Mouse (Mus musculus) limb, embryonic 12.5 days (tissue): ENCODE measurements around the gene Kirrel3. TPM values are rescaled to one million over a fixed set of nuclear protein-coding genes. Genes with fewer than 3 reads are reported as not detected.

Experiments
- ATAC-seq: fragments of 200-750 bp; cut with Nextera tagmentation; 2 replicates; pipeline ENCODE4 v1.8.0; 2017; ENCODE audit warnings: low read depth, moderate TSS enrichment; ENCODE audit not compliant: insufficient number of reproducible peaks, insufficient read depth, low FRiP score, low TSS enrichment
- H3K27ac ChIP-seq: fragments of 300-500 bp; sonication (generic); 2 replicates; pipeline ENCODE4 v1.5.1; 2016; ENCODE audit warnings: mild to moderate bottlenecking, moderate library complexity
- H3K27me3 ChIP-seq: fragments of 300-500 bp; sonication (generic); 2 replicates; pipeline ENCODE4 v1.6.1; 2016; ENCODE audit warnings: mild to moderate bottlenecking, moderate library complexity
- H3K36me3 ChIP-seq: fragments of 300-500 bp; sonication (generic); 2 replicates; pipeline ENCODE4 v1.6.1; 2016; ENCODE audit warnings: mild to moderate bottlenecking, moderate library complexity
- H3K4me1 ChIP-seq: fragments of 300-500 bp; sonication (generic); replicated peaks from 2 replicates; pipeline ENCODE4 v1.6.1; 2016
- H3K4me2 ChIP-seq: fragments of 300-500 bp; sonication (generic); 2 replicates; pipeline ENCODE4 v1.6.1; 2016; ENCODE audit warnings: mild to moderate bottlenecking, moderate library complexity
- H3K4me3 ChIP-seq: fragments of 300-500 bp; sonication (generic); replicated peaks from 2 replicates; pipeline ENCODE4 v1.5.1; 2016; ENCODE audit warnings: mild to moderate bottlenecking
- H3K9ac ChIP-seq: fragments of 300-500 bp; sonication (generic); replicated peaks from 2 replicates; pipeline ENCODE4 v1.6.1; 2016; ENCODE audit warnings: mild to moderate bottlenecking, moderate library complexity
- H3K9me3 ChIP-seq: fragments of 300-500 bp; sonication (generic); 2 replicates; pipeline ENCODE4 v1.6.1; 2016; ENCODE audit warnings: mild to moderate bottlenecking, moderate library complexity
- WGBS: fragments of 180-500 bp; shearing (Covaris S2); methylation state at CpG from one replicate; pipeline ENCODE4 v1.1.7; 2016; 5-methylcytosine and 5-hydroxymethylcytosine counted together
- polyA plus RNA-seq: library from polyadenylated mRNA; unstranded; fragments of >200 nt; fragmentation: Nextera tagmentation; extraction: Ambion mirVana; gene quantifications from 2 replicates; pipeline ENCODE4 v1.2.1, GENCODE M21; 2016

Gene Kirrel3
- polyA plus RNA-seq, 1 experiment from 2014 or later, result 7.8 TPM

DNA sequence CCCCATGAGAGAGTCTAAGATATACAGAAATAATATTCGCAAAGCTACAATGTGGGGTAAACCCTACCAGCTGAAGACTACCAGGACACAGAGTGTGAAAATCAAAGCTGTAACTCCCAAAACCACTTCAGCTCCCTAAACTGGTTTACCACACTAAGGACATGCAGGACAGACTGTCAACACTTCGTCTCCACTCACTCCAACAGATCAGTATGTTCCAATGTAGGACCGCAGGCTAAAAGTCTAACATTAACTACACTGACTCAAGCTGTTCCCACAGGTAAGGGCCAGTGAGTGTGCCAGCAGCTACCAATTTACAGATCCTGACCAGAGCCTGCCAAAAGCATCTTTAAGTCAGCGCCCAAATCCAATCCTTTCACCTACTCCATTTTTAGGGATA is 566.0 kb downstream of the Kirrel3 start:
- ATAC-seq, result no peak
- no peak overlapping the region for H3K4me3 ChIP-seq
- no peak overlapping the region for H3K27ac ChIP-seq
- no peaks in the 10 kb centered on the region for H3K27me3 ChIP-seq
- H3K36me3 ChIP-seq, result peaks cover 52% of the 10 kb centered on the region
- peaks cover under 1% of the 10 kb centered on the region; the same call in 1 of the 2 replicates for H3K4me1 ChIP-seq
- no peak overlapping the region for H3K9ac ChIP-seq
- H3K4me2 ChIP-seq, result no peak overlapping the region
- WGBS, result 89% methylated on average over 4 of the region's 4 CpGs
- H3K9me3 ChIP-seq, result no peaks in the 10 kb centered on the region

DNA sequence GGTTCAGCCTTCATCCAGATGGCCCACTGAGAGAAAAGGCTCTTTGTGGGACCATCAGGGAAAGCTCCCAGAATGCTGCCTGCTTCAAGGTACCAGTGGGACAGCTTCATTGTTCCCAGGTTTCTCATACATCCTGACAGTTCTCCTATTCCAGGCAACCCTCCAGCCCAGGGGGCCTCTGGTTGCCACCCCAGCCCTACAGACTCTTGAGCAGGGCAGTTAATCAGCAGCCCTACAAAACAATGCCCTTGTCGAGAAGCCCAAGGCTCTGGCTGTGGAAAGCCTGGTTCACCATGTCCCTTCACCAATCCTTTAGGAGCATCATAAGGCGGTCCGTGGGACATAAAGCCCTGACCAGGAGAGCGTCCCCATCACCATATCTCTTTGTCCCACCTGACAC is 567.0 kb downstream of the Kirrel3 start:
- Histone ChIP-seq H3K27me3 (no peaks in the 10 kb centered on the region), H3K4me1 (no peaks in the 10 kb centered on the region), H3K4me3 (no peak overlapping the region), H3K27ac (no peak overlapping the region), H3K9ac (no peak overlapping the region), H3K9me3 (no peaks in the 10 kb centered on the region), H3K36me3 (peaks cover 42% of the 10 kb centered on the region), H3K4me2 (no peak overlapping the region)
- ATAC-seq, result no peak
- 90% methylated on average over 4 of the region's 4 CpGs for WGBS

DNA sequence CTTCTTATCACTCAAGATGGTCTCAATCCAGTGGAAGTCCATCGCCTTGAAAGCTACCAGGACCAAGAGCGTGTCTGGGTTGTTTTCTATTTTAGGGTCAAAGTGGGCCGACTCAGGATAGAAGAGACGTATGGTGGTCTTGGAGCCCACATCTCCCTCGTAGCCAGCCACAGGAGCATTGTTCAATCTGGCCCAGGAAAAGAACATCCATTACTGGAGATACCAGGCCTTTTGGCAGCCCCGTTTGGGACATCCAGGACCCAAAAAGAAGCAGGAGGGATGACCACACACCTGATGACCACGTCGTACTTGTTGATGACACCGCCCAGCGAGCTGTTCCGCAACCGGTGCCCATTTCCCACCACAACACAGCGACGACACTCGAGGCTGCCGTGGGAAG is 567.4 kb downstream of the Kirrel3 start:
- Histone ChIP-seq H3K4me3 (no peak overlapping the region), H3K36me3 (peaks cover 38% of the 10 kb centered on the region), H3K9ac (no peak overlapping the region), H3K9me3 (no peaks in the 10 kb centered on the region), H3K4me2 (no peak overlapping the region), H3K27me3 (no peaks in the 10 kb centered on the region), H3K27ac (no peak overlapping the region), H3K4me1 (no peaks in the 10 kb centered on the region)
- ATAC-seq, result no peak
- WGBS, result 94% methylated on average over 16 of the region's 16 CpGs

DNA sequence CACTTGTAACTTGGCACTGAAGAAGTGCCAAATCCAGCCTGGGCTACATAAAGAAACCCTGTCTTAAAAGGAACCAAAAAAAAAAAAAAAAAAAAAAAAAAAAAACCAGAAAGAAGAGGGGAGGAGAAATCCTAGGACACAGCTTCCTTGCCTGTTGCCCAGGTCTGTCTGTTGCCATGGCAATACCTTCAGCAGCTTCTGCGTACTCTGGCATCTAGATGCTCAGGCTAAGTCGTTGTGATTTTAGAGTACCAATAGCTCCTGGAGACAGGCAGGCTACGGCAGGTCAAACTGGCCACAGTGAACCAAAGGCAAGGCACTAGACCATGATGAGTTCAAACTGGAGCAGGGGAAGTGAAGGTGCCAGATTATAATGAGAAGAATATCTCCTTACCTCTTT is 568.0 kb downstream of the Kirrel3 start:
- Histone ChIP-seq H3K36me3 (peaks cover 35% of the 10 kb centered on the region), H3K9me3 (no peaks in the 10 kb centered on the region), H3K27ac (no peak overlapping the region), H3K27me3 (no peaks in the 10 kb centered on the region), H3K4me3 (no peak overlapping the region), H3K4me2 (no peak overlapping the region), H3K4me1 (no peaks in the 10 kb centered on the region), H3K9ac (no peak overlapping the region)
- no peak for ATAC-seq
- WGBS, result 85% methylated on average over 3 of the region's 3 CpGs

DNA sequence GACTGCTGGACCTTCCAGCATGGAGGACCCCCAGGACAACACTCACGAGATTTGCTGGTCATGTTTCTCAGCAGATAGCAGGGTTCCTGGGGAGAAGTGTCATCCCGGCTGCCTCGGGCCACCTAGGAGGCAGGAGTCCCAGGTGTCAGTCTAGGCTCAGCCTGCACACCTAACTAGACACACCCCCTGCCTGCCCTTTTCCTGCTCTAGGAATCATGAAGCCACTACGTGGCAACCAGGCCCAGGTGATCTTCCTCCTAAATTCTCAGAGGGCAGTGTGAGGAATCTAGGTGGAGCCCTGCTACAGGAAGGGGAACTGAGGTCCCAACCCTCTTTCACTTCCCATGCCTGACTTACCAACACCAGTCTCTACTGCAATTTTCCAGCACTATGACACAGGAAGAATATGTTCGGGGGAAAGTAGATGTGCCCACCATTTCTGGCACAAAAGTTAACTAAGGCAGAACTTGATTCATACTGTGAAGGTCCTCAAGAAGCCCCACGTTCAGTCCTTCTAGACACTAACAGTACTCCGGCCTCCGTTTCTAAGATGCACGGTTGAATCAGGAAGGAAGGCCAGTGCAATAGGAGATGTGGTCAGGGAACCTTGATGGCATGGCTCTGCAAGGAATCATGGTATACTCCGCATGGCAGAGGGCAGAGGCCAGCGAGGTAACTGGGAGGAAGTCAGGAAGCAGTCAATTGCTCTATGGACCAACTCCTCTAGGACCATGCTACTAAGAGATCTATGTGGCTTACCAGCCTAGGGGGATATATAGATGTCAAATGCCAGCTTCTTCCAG is 570.0 kb downstream of the Kirrel3 start:
- ATAC-seq, result no peak
- 88% methylated on average over 11 of the region's 11 CpGs for WGBS

DNA sequence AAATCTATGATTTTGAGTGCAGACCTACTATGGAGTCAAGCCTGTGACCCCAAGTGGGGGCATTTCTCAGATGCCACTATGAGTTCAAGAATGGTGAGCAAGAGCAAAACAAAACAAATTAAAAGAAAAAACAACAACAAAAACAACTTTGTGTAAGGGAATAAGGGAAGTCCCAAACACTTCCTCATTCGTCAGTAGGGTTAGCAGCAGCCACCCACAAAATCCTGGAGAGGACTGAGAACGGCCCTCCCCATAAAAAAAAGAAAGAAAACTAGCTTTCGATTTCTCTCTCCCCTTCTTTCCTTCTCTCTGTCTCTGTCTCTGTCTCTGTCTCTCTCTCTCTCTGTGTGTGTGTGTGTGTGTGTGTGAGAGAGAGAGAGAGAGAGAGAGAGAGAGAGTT is 570.9 kb downstream of the Kirrel3 start:
- H3K9ac ChIP-seq, result no peak overlapping the region
- H3K4me2 ChIP-seq, result no peak overlapping the region
- 88% methylated on average over 3 of the region's 3 CpGs for WGBS
- H3K4me1 ChIP-seq, result no peaks in the 10 kb centered on the region
- no peak overlapping the region for H3K4me3 ChIP-seq
- no peak for ATAC-seq
- no peak overlapping the region for H3K27ac ChIP-seq
- peaks cover 26% of the 10 kb centered on the region for H3K36me3 ChIP-seq
- H3K27me3 ChIP-seq, result no peaks in the 10 kb centered on the region
- no peaks in the 10 kb centered on the region for H3K9me3 ChIP-seq

More for the DNA sequence above, 570.0 kb downstream of the Kirrel3 start:
- H3K9ac ChIP-seq, result no peak overlapping the region
- no peaks in the 10 kb centered on the region for H3K4me1 ChIP-seq
- H3K9me3 ChIP-seq, result no peaks in the 10 kb centered on the region
- H3K36me3 ChIP-seq, result peaks cover 33% of the 10 kb centered on the region
- H3K27me3 ChIP-seq, result no peaks in the 10 kb centered on the region
- no peak overlapping the region for H3K27ac ChIP-seq
- H3K4me2 ChIP-seq, result no peak overlapping the region
- H3K4me3 ChIP-seq, result no peak overlapping the region

DNA sequence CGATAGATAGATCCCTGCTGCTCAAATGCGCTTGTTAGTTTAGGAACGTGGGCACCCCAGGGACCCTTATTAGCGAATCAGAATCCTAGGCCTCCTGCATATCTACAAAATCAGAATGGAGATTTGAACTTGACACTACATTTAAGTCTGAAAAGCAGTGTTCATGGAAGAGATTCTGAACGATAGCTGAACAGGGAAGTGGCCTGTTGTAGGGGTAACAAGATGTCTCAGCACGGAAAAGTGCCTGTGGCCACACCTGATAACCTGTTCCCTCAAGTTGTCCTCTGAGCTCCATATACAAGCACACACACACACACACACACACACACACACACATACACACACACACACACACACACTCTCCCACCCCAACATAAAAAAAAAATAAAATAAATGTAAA is 571.9 kb downstream of the Kirrel3 start:
- no peak overlapping the region for H3K4me3 ChIP-seq
- ATAC-seq, result no peak
- H3K4me1 ChIP-seq, result no peaks in the 10 kb centered on the region
- no peak overlapping the region for H3K4me2 ChIP-seq
- no peak overlapping the region for H3K9ac ChIP-seq
- H3K9me3 ChIP-seq, result no peaks in the 10 kb centered on the region
- peaks cover 15% of the 10 kb centered on the region for H3K36me3 ChIP-seq
- 87% methylated on average over 6 of the region's 6 CpGs for WGBS
- H3K27ac ChIP-seq, result no peak overlapping the region
- no peaks in the 10 kb centered on the region for H3K27me3 ChIP-seq

DNA sequence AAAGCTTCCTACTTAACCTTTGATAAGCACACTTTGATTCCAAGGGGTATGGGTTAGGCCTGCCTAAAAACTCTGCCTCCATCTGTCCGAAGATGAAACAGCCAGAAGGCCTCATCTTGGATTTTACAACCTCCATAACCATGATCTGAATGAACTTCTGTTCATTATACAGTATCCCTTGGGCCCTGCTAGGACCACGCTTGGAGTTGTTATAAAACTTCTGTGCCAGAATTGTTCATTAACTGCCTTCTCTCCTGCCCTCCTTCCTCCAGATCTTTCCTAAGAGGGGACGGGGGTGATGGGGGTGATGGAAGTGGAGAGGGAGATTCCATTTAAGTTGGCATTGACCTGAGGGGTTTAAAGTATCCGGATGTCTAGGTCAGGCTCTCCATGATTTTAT is 572.5 kb downstream of the Kirrel3 start:
- Histone ChIP-seq H3K9me3 (no peaks in the 10 kb centered on the region), H3K4me3 (no peak overlapping the region), H3K36me3 (peaks cover 10% of the 10 kb centered on the region), H3K4me1 (no peaks in the 10 kb centered on the region), H3K27me3 (no peaks in the 10 kb centered on the region), H3K4me2 (no peak overlapping the region), H3K27ac (no peak overlapping the region), H3K9ac (no peak overlapping the region)
- WGBS, result 67% methylated on average over 4 of the region's 4 CpGs
- ATAC-seq, result no peak

DNA sequence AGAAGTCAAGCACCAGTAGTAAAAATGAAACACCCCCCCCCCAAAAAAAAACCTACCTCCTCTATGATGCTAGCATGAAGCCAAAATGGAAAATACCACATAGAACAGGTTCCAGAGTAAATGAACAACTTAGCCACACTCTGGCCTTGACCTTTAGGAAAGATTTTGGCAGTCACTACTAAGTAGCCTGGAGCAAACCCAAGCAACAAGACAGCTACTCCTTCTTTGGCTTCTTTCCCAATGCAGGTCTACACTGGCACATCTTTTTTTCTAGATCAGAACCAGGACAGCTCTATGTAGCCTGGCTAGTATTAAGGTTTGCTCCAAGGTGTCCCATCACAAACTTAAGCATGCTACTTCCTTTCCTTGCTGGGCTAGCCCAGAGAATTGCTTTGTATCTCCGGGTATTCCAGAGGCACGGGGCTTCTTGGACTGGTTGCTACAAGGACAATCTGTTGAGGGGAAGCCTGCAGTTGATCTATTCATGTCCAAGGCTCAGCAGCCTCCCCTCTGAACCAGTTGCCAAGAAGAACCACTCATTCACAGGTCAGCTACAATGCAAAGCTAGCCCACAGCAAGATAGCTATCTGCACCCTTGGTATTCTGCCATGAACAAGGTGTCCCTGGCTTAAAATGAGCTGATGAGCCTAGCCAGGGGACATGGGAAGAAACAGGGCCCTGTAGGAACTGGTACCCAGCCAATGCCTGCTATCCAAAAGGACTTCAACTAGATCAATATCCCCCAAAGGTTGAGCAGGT is 573.1 kb downstream of the Kirrel3 start:
- H3K36me3 ChIP-seq, result peaks cover 7% of the 10 kb centered on the region; the same call in 1 of the 2 replicates
- ATAC-seq, result no peak
- 97% methylated on average over 2 of the region's 2 CpGs for WGBS
- no peak overlapping the region for H3K4me3 ChIP-seq
- H3K27ac ChIP-seq, result no peak overlapping the region
- no peak overlapping the region for H3K9ac ChIP-seq
- H3K27me3 ChIP-seq, result no peaks in the 10 kb centered on the region
- no peaks in the 10 kb centered on the region for H3K4me1 ChIP-seq
- no peaks in the 10 kb centered on the region for H3K9me3 ChIP-seq
- no peak overlapping the region for H3K4me2 ChIP-seq

DNA sequence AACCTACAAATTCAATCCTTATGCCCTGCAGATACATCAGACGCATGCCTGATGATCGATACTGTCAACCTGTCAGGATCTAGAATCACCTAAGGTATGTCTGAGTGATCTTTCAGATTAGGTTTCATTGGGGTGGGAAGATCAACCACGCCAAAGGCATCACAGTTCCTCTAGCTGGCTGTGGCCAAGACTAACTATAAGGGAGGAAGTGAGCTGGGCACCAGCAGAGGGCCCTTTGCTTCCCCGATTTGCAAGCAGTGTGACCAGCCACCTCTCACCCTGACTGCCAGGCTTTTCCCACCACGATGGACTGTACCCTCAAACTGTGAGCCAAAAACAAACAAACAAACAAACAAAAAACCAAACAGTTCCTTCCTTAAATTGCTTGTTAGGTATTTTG is 574.2 kb downstream of the Kirrel3 start:
- H3K27me3 ChIP-seq, result no peaks in the 10 kb centered on the region
- H3K27ac ChIP-seq, result no peak overlapping the region
- no peaks in the 10 kb centered on the region for H3K4me1 ChIP-seq
- H3K9ac ChIP-seq, result no peak overlapping the region
- no peak for ATAC-seq
- no peak overlapping the region for H3K4me2 ChIP-seq
- no peaks in the 10 kb centered on the region for H3K9me3 ChIP-seq
- no peaks in the 10 kb centered on the region for H3K36me3 ChIP-seq
- WGBS, result 88% methylated on average over 5 of the region's 5 CpGs
- no peak overlapping the region for H3K4me3 ChIP-seq

DNA sequence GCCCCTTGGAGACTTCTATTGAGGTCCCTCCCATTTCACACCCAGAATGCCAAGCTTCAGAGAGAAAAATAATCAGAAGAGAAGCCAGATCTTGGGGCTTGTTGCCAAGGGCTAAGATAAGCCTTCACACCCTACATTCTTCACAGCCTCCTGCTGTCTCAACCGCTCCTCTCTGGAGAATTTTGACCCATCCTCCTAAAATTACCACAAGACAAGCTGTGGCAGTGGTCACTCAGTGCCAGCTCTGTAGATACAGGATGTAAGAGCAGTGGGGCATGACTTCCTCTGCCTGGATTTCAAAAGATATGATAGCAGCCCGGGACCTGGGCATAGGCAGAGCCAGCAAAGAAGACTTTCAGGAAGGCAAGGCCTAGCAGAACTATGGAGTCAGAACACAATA is 575.8 kb downstream of the Kirrel3 start:
- H3K36me3 ChIP-seq, result no peaks in the 10 kb centered on the region
- H3K9ac ChIP-seq, result no peak overlapping the region
- no peak overlapping the region for H3K4me3 ChIP-seq
- no peaks in the 10 kb centered on the region for H3K9me3 ChIP-seq
- no peak overlapping the region for H3K4me2 ChIP-seq
- no peaks in the 10 kb centered on the region for H3K27me3 ChIP-seq
- WGBS, result 78% methylated on average over 2 of the region's 2 CpGs
- no peaks in the 10 kb centered on the region for H3K4me1 ChIP-seq
- ATAC-seq, result no peak
- no peak overlapping the region for H3K27ac ChIP-seq
